In genomic region chr4:57772851-57773510, GRCm38 (mm10) we compare ENCODE assay signal across 9 mouse cellular contexts. TPM values are rescaled to one million over a fixed set of nuclear protein-coding genes. Genes with fewer than 3 reads are reported as not detected.
DNase-seq lines count a peak whose midpoint lies in the region; ATAC-seq and TF ChIP-seq lines count a peak whose summit lies in the region.
"Had no signal": no experiment of that assay in that cellular context is flagged by ENCODE, and none has a peak within 500 bp of the region (broad histone marks: within the 10 kb centered on the region; RNA-seq: fewer than 3 reads in every experiment).

No protein-coding gene starts in this region.

- DNase-seq in lung, embryonic 14.5 days = peak; percentile 70
- DNase-seq in lung, postnatal 14 days = no peak
- peak; percentile 66 for DNase-seq in embryonic facial prominence, embryonic 14.5 days (ENCODE audit: low spot score)
- peak; percentile 37 for DNase-seq in stomach, postnatal 0 days (ENCODE audit: low spot score)
- no peak for DNase-seq in layer of hippocampus, adult 18-20 months (ENCODE audit: low spot score in 2 of 2)
- no peak for DNase-seq in frontal cortex, postnatal 36 days (ENCODE audit: low spot score in 2 of 2)

- no peak for TF ChIP-seq CTCF in lung, embryonic 14.5 days (IDR thresholded peaks at IDR 0.05; ENCODE audit: low read depth)
- TF ChIP-seq CTCF in stomach, postnatal 0 days (IDR thresholded peaks at IDR 0.05; ENCODE audit: low read depth) = no peak

- H3K9ac ChIP-seq in lung, embryonic 14.5 days = no peak overlapping the region
- H3K9ac ChIP-seq in embryonic facial prominence, embryonic 14.5 days (ENCODE audit: low read depth, low read length) = no peak overlapping the region
- no peak overlapping the region for H3K9ac ChIP-seq in kidney, embryonic 15.5 days
- no peak overlapping the region for H3K9ac ChIP-seq in stomach, postnatal 0 days (ENCODE audit: low read length)
- no peak overlapping the region for H3K9ac ChIP-seq in hindbrain, embryonic 13.5 days
- H3K9ac ChIP-seq: forebrain, embryonic 13.5 days had no signal

- H3K36me3 ChIP-seq in lung, embryonic 14.5 days (ENCODE audit: insufficient read depth) = no peaks in the 10 kb centered on the region
- no peaks in the 10 kb centered on the region for H3K36me3 ChIP-seq in embryonic facial prominence, embryonic 14.5 days (ENCODE audit: control insufficient read depth, insufficient read depth, low read length)
- no peaks in the 10 kb centered on the region for H3K36me3 ChIP-seq in kidney, embryonic 15.5 days
- no peaks in the 10 kb centered on the region for H3K36me3 ChIP-seq in stomach, postnatal 0 days (ENCODE audit: control insufficient read depth, insufficient read depth, low read length)
- no peaks in the 10 kb centered on the region for H3K36me3 ChIP-seq in hindbrain, embryonic 13.5 days

- no peak overlapping the region for H3K4me3 ChIP-seq in lung, embryonic 14.5 days (ENCODE audit: low read depth, low read length)
- H3K4me3 ChIP-seq in embryonic facial prominence, embryonic 14.5 days (ENCODE audit: low read depth, low read length) = no peak overlapping the region
- H3K4me3 ChIP-seq in kidney, embryonic 15.5 days (replicated peaks) = no peak overlapping the region
- no peak overlapping the region for H3K4me3 ChIP-seq in stomach, postnatal 0 days (ENCODE audit: low read depth, low read length)
- no peak overlapping the region for H3K4me3 ChIP-seq in hindbrain, embryonic 13.5 days
- H3K4me3 ChIP-seq: forebrain, embryonic 13.5 days had no signal

- H3K27me3 ChIP-seq in lung, embryonic 14.5 days (ENCODE audit: insufficient read depth, low read length) = no peaks in the 10 kb centered on the region
- no peaks in the 10 kb centered on the region for H3K27me3 ChIP-seq in embryonic facial prominence, embryonic 14.5 days (replicated peaks; ENCODE audit: control insufficient read depth, insufficient read depth, low read length)
- no peaks in the 10 kb centered on the region for H3K27me3 ChIP-seq in kidney, embryonic 15.5 days
- no peaks in the 10 kb centered on the region for H3K27me3 ChIP-seq in stomach, postnatal 0 days (ENCODE audit: control insufficient read depth, insufficient read depth, low read length)
- no peaks in the 10 kb centered on the region for H3K27me3 ChIP-seq in hindbrain, embryonic 13.5 days
- H3K27me3 ChIP-seq: forebrain, embryonic 13.5 days had no signal

- no peak overlapping the region for H3K4me2 ChIP-seq in lung, embryonic 14.5 days
- no peak overlapping the region for H3K4me2 ChIP-seq in embryonic facial prominence, embryonic 14.5 days (ENCODE audit: low read depth, low read length)
- no peak overlapping the region for H3K4me2 ChIP-seq in kidney, embryonic 15.5 days
- no peak overlapping the region for H3K4me2 ChIP-seq in stomach, postnatal 0 days (replicated peaks; ENCODE audit: low read depth)
- no peak overlapping the region for H3K4me2 ChIP-seq in hindbrain, embryonic 13.5 days
- H3K4me2 ChIP-seq: forebrain, embryonic 13.5 days had no signal

- ATAC-seq in lung, embryonic 14.5 days (ENCODE audit: insufficient read depth) = peak; percentile 66
- peak; percentile 37; the same call in 1 of the 2 replicates for ATAC-seq in embryonic facial prominence, embryonic 14.5 days (ENCODE audit: low read depth)
- 0 out of 2 replicates have a peak, but pooled peaks have one; percentile 60 for ATAC-seq in kidney, embryonic 15.5 days (replicated peaks; ENCODE audit: low FRiP score)
- no peak for ATAC-seq in stomach, postnatal 0 days (ENCODE audit: low FRiP score, low TSS enrichment)
- no peak for ATAC-seq in hindbrain, embryonic 13.5 days (ENCODE audit: low FRiP score)
- ATAC-seq: forebrain, embryonic 13.5 days had no signal

- H3K4me1 ChIP-seq in lung, embryonic 14.5 days (ENCODE audit: insufficient read depth) = no peaks in the 10 kb centered on the region
- peaks cover 9% of the 10 kb centered on the region for H3K4me1 ChIP-seq in embryonic facial prominence, embryonic 14.5 days (ENCODE audit: control insufficient read depth, insufficient read depth, low read length)
- H3K4me1 ChIP-seq in kidney, embryonic 15.5 days = peaks cover 12% of the 10 kb centered on the region
- H3K4me1 ChIP-seq in stomach, postnatal 0 days (replicated peaks; ENCODE audit: control insufficient read depth, insufficient read depth) = 0 out of 2 replicates have a peak, but pooled peaks cover 2% of the 10 kb centered on the region
- no peaks in the 10 kb centered on the region for H3K4me1 ChIP-seq in hindbrain, embryonic 13.5 days (replicated peaks)
- H3K4me1 ChIP-seq: forebrain, embryonic 13.5 days had no signal

- peak overlapping the region; percentile 86 for H3K27ac ChIP-seq in lung, embryonic 14.5 days (ENCODE audit: low read depth)
- H3K27ac ChIP-seq in embryonic facial prominence, embryonic 14.5 days (replicated peaks; ENCODE audit: low read depth, low read length) = peak overlapping the region; percentile 13; the same call in 1 of the 2 replicates
- peak overlapping the region; percentile 76 for H3K27ac ChIP-seq in kidney, embryonic 15.5 days
- H3K27ac ChIP-seq in stomach, postnatal 0 days (replicated peaks) = 0 out of 2 replicates have a peak overlapping the region, but pooled peaks have one; percentile 18
- no peak overlapping the region for H3K27ac ChIP-seq in hindbrain, embryonic 13.5 days
- H3K27ac ChIP-seq: forebrain, embryonic 13.5 days had no signal

- TF ChIP-seq EP300 in stomach, postnatal 0 days (optimal IDR thresholded peaks at IDR 0.05) = no peak

- H3K9me3 ChIP-seq in lung, embryonic 14.5 days (ENCODE audit: low read depth, low read length) = no peaks in the 10 kb centered on the region
- H3K9me3 ChIP-seq in embryonic facial prominence, embryonic 14.5 days (ENCODE audit: control insufficient read depth, low read length) = no peaks in the 10 kb centered on the region
- H3K9me3 ChIP-seq in kidney, embryonic 15.5 days (replicated peaks) = no peaks in the 10 kb centered on the region
- no peaks in the 10 kb centered on the region for H3K9me3 ChIP-seq in stomach, postnatal 0 days (ENCODE audit: control insufficient read depth, low read length)
- no peaks in the 10 kb centered on the region for H3K9me3 ChIP-seq in hindbrain, embryonic 13.5 days
- H3K9me3 ChIP-seq: forebrain, embryonic 13.5 days had no signal

- 19% methylated on average over 11 of the region's 11 CpGs for WGBS in lung, embryonic 14.5 days
- WGBS in embryonic facial prominence, embryonic 14.5 days = 45% methylated on average over 11 of the region's 11 CpGs
- 46% methylated on average over 11 of the region's 11 CpGs for WGBS in kidney, embryonic 15.5 days
- 23% methylated on average over 11 of the region's 11 CpGs for WGBS in stomach, postnatal 0 days
- 57% methylated on average over 11 of the region's 11 CpGs for WGBS in hindbrain, embryonic 13.5 days

RNA-seq across cellular contexts. Expression of gene Akap2, which starts 55.5 kb away (rescaled TPM):
- polyA plus RNA-seq in lung, embryonic 14.5 days (2014; fragmentation: Nextera tagmentation; extraction: Ambion mirVana) = 51.9 and 52.6 TPM in 2 replicates
- polyA plus RNA-seq in embryonic facial prominence, embryonic 14.5 days (2014; fragmentation: Nextera tagmentation; extraction: Ambion mirVana) = 24.9 and 28.5 TPM in 2 replicates
- polyA plus RNA-seq in kidney, embryonic 15.5 days (2015; fragmentation: Nextera tagmentation; extraction: Ambion mirVana) = 22.8 and 27.8 TPM in 2 replicates
- polyA plus RNA-seq in stomach, postnatal 0 days (2015; fragmentation: Nextera tagmentation; extraction: Ambion mirVana) = 10.5 and 11.4 TPM in 2 replicates
- 17.0 and 17.7 TPM in 2 replicates for polyA plus RNA-seq in hindbrain, embryonic 13.5 days (2015; fragmentation: Nextera tagmentation; extraction: Ambion mirVana)
- 10 to 100 TPM; 52.0 to 53.2 TPM for total RNA-seq in layer of hippocampus, adult 18-20 months (2021)

Comparison
In these comparisons a context has a peak if more than half of its experiments do, and no peak if none do; other contexts are left out.
1. DNase-seq: peak in lung, embryonic 14.5 days (single experiment), embryonic facial prominence, embryonic 14.5 days (single experiment) and stomach, postnatal 0 days (single experiment); none in lung, postnatal 14 days (single experiment), layer of hippocampus, adult 18-20 months (0 of 2) and frontal cortex, postnatal 36 days (0 of 2).
2. ATAC-seq: peak in lung, embryonic 14.5 days (single experiment), embryonic facial prominence, embryonic 14.5 days (single experiment) and kidney, embryonic 15.5 days (single experiment); none in stomach, postnatal 0 days (single experiment) and hindbrain, embryonic 13.5 days (single experiment).